ENCODE assay signal across 23 mouse cellular contexts in genomic region chr5:39251021-39251420, GRCm38 (mm10).
"Had no signal": no experiment of that assay in that cellular context is flagged by ENCODE, and none has a peak within 500 bp of the region (broad histone marks: within the 10 kb centered on the region; RNA-seq: fewer than 3 reads in every experiment).

No protein-coding gene starts in this region.

- H3K4me1 ChIP-seq: lung, embryonic 15.5 days; midbrain, embryonic 10.5 days; midbrain, embryonic 12.5 days; neural tube, embryonic 13.5 days; neural tube, embryonic 15.5 days; stomach, embryonic 15.5 days had no signal

- H3K9ac ChIP-seq: lung, embryonic 15.5 days; midbrain, embryonic 12.5 days; neural tube, embryonic 13.5 days; neural tube, embryonic 15.5 days; stomach, embryonic 15.5 days had no signal

- H3K4me2 ChIP-seq: lung, embryonic 15.5 days; midbrain, embryonic 12.5 days; neural tube, embryonic 13.5 days; neural tube, embryonic 15.5 days; stomach, embryonic 15.5 days had no signal

- H3K27me3 ChIP-seq: lung, embryonic 15.5 days; midbrain, embryonic 12.5 days; neural tube, embryonic 13.5 days; neural tube, embryonic 15.5 days; stomach, embryonic 15.5 days had no signal

- ATAC-seq: lung, postnatal 0 days; midbrain, embryonic 16.5 days had no signal

- H3K4me3 ChIP-seq: lung, embryonic 15.5 days; midbrain, embryonic 10.5 days; midbrain, embryonic 12.5 days; myocyte; neural tube, embryonic 13.5 days; neural tube, embryonic 15.5 days; stomach, embryonic 15.5 days had no signal

- H3K27ac ChIP-seq: lung, embryonic 15.5 days; macrophage; midbrain, embryonic 10.5 days; midbrain, embryonic 12.5 days; neural tube, embryonic 13.5 days; neural tube, embryonic 15.5 days; stomach, embryonic 15.5 days; stomach, postnatal 0 days had no signal

- DNase-seq: lung, adult 2 months; lung, postnatal 14 days; lung, postnatal 36 days; midbrain, embryonic 14.5 days; retina, postnatal 1 day; right cerebral cortex, adult 18-20 months; right cerebral cortex, postnatal 25 days; right cerebral cortex, postnatal 4 days; spleen, adult 18-20 months; thymus, adult 2 months; thymus, postnatal 25 days; thymus, postnatal 4 days had no signal

- H3K9me3 ChIP-seq: lung, embryonic 15.5 days; midbrain, embryonic 10.5 days; midbrain, embryonic 12.5 days; neural tube, embryonic 13.5 days; neural tube, embryonic 15.5 days; stomach, embryonic 15.5 days had no signal

- H3K36me3 ChIP-seq: lung, embryonic 15.5 days; midbrain, embryonic 10.5 days; midbrain, embryonic 12.5 days; neural tube, embryonic 13.5 days; neural tube, embryonic 15.5 days; stomach, embryonic 15.5 days had no signal
